Mouse (Mus musculus): Measurements from ENCODE around the gene Eva1a.

- TF ChIP-seq POLR2A (IDR thresholded peaks at IDR 0.05; ENCODE audit: extremely low read depth, insufficient read depth, low read length) (no peak), CTCF (IDR thresholded peaks at IDR 0.05; ENCODE audit: extremely low read depth, insufficient read depth, low read length) (no peak)
Measured at GRCm38 (mm10) chr6:82088133-82088532, 47.3 kb downstream of the Eva1a start.

All from cortical plate, adult 2 months (tissue).